Mouse (Mus musculus) E14TG2a.4 (cell line): Measurements from ENCODE around the gene Endou.

Experiments used
- H3K27me3 ChIP-seq: 2 replicates; pipeline ENCODE4 v1.6.1; 2014; ENCODE audit warnings: low read length, control low read depth; ENCODE audit not compliant: insufficient read depth
- H3K36me3 ChIP-seq: 2 replicates; pipeline ENCODE4 v1.6.1; 2014; ENCODE audit warnings: low read length, control low read depth; ENCODE audit not compliant: insufficient read depth
- H3K4me1 ChIP-seq: replicated peaks from 2 replicates; pipeline ENCODE4 v1.6.1; 2014; ENCODE audit warnings: low read depth, low read length, control low read depth
- H3K4me3 ChIP-seq: replicated peaks from 2 replicates; pipeline ENCODE4 v1.5.1; 2014; ENCODE audit warnings: mild to moderate bottlenecking, low read length
- H3K9me3 ChIP-seq: 2 replicates; pipeline ENCODE4 v1.6.1; 2014; ENCODE audit warnings: low read length, control low read depth
- CTCF ChIP-seq: conservative IDR thresholded peaks from 2 replicates; pipeline ENCODE4 v1.5.1; 2014; ENCODE audit warnings: low read length
- NANOG ChIP-seq: IDR thresholded peaks from 2 replicates; pipeline ENCODE4 v1.6.1; 2014; ENCODE audit warnings: borderline replicate concordance, low read length, mixed read lengths
- POU5F1 ChIP-seq: IDR thresholded peaks from 2 replicates; pipeline ENCODE4 v1.6.1; 2014; ENCODE audit warnings: low read length, borderline replicate concordance

Endou gene

GRCm38 (mm10) chr15:97731111-97731510, at the start of gene Endou:
TSS of gene Endou (minus strand) at chr15:97731339.
- H3K9me3 ChIP-seq = peaks cover 55% of the 10 kb centered on the region
- H3K4me3 ChIP-seq = no peak within 1 kb of the TSS
- no peaks in the 10 kb centered on the region; the same call in 1 of the 2 replicates for H3K27me3 ChIP-seq
- H3K36me3 ChIP-seq = no peaks in the 10 kb centered on the region
- TF ChIP-seq POU5F1 = no peak
- no peak for TF ChIP-seq NANOG
- no peak for TF ChIP-seq CTCF
- H3K4me1 ChIP-seq = no peaks in the 10 kb centered on the region

DNA sequence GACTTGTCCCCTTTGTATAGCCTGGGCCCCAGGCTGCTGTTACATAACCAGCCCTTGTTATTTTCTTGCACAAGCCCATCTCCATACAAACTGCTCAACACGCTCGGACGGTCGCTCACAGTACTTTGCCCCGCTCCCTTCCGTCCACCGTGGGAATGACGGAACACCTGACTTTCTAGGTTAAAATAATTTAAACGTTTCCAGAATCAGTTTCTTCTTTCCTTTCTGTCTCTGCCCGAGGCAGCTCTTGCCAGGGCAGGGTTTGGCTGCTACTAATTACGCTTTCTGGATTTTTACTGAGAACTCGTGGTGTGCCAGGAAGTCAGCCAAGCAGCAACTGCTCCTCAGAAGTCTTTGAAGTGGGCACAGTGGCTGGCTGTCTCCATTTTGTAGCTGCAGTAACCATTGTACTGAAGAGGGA, 49.5 kb upstream of the Endou start:
- Histone ChIP-seq H3K9me3 (no peaks in the 10 kb centered on the region), H3K4me1 (peaks cover 29% of the 10 kb centered on the region), H3K36me3 (no peaks in the 10 kb centered on the region), H3K4me3 (no peak overlapping the region), H3K27me3 (peaks cover 30% of the 10 kb centered on the region)
- no peak for TF ChIP-seq NANOG
- TF ChIP-seq POU5F1 = no peak
- no peak for TF ChIP-seq CTCF

GRCm38 (mm10) chr15:97779576-97779975, 48.4 kb upstream of the Endou start:
- Histone ChIP-seq H3K27me3 (peaks cover 33% of the 10 kb centered on the region), H3K4me3 (no peak overlapping the region), H3K4me1 (peaks cover 28% of the 10 kb centered on the region), H3K36me3 (no peaks in the 10 kb centered on the region), H3K9me3 (no peaks in the 10 kb centered on the region)
- TF ChIP-seq CTCF = no peak
- TF ChIP-seq NANOG = no peak
- no peak for TF ChIP-seq POU5F1

DNA sequence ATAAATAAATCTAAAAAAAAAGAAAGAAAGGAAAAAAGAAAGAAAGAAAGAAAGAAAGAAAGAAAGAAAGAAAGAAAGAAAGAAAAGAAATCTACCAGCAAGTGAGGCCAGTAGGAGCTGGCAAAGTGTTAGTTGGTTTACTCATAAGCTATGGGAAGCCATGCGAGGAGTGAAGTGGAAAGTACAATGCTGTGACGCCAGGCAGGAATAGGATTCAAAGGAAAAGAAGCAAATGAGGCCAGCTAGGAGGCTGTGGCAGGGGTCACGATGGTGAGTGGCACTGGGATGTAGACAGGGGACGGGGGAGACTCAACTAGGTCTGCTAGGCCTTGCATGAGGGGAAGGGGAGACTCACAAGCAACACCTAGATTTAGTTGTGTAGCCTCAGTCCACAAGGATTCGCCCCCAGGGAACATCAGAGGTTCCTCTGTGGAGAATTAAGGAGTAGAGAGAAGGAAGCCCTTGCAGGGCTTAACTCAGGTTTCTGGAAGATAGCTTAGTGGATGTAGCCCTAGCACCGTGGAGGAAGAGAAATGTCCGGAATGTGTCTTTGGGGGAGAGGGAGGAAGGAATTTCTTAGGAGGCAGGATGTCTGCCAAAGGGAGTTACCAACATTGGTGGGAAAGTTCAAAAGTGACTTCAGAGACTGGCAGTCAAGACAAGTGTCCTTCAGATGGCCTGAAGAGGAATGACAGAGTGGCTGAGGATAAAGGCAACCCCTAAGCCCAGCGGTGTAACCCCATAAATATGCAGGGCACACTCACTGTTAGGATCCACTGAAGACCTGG, 47.4 kb upstream of the Endou start, which contains the start of gene Slc48a1:
Gene Slc48a1, plus strand, starts transcription at position 210 of the 788 bp plus-strand sequence.
- Histone ChIP-seq H3K9me3 (no peaks in the 10 kb centered on the region), H3K4me1 (peaks cover 32% of the 10 kb centered on the region), H3K4me3 (no peak within 1 kb of the TSS), H3K27me3 (peaks cover 38% of the 10 kb centered on the region), H3K36me3 (no peaks in the 10 kb centered on the region)
- TF ChIP-seq NANOG (no peak), POU5F1 (no peak), CTCF (no peak)

GRCm38 (mm10) chr15:97776919-97777318, 45.8 kb upstream of the Endou start:
- no peak overlapping the region for H3K4me3 ChIP-seq
- no peaks in the 10 kb centered on the region for H3K9me3 ChIP-seq
- H3K4me1 ChIP-seq = peaks cover 28% of the 10 kb centered on the region
- peaks cover 37% of the 10 kb centered on the region for H3K27me3 ChIP-seq
- no peaks in the 10 kb centered on the region for H3K36me3 ChIP-seq
- TF ChIP-seq POU5F1 = no peak
- TF ChIP-seq CTCF = no peak
- TF ChIP-seq NANOG = no peak

DNA sequence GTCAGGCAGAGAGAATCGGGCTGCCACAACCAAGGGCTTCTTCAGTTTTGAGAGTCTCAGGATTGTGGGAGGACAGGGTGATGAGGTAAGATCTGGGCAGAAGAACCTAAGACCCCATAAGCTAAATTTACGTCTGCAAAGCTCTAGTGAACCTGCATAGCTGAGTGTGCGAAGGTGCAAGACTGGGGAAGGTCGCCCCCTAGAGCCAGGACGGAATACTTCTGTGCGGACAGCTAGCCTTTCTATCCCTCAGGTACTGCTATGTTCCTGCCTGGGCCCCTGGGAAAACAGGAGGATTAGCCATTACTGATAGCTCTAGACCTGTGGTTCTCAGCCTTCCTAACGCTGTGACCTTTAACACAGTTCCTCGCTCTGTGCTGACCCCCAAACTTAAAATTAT, 45.4 kb upstream of the Endou start:
- Histone ChIP-seq H3K27me3 (peaks cover 36% of the 10 kb centered on the region), H3K4me1 (peaks cover 24% of the 10 kb centered on the region), H3K4me3 (no peak overlapping the region), H3K9me3 (no peaks in the 10 kb centered on the region), H3K36me3 (no peaks in the 10 kb centered on the region)
- no peak for TF ChIP-seq POU5F1
- TF ChIP-seq CTCF = peak; percentile 68
- no peak for TF ChIP-seq NANOG

DNA sequence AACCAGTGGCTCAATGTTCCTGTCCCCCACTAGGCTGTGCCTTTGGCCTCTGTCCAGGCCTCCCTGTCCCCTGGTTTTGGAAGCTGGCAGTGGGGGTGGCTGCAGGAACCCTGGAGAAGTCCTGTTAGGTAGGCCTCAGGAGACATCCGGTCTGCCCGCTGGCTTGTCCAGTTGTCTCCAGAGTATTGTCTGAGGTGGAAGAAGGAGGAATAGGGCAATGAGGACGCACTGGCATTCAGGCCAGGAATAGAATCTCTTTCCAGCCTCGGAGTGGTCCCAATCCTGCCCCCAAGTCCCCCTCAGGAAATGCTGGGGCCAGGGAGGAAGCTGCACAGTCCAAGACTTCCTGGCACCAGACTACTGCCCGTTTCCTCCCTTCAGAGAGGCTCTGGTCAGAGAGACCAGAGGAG, 42.8 kb upstream of the Endou start:
- peaks cover 26% of the 10 kb centered on the region for H3K4me1 ChIP-seq
- H3K27me3 ChIP-seq = peaks cover 60% of the 10 kb centered on the region
- TF ChIP-seq POU5F1 = no peak
- no peak for TF ChIP-seq CTCF
- H3K4me3 ChIP-seq = no peak overlapping the region
- H3K36me3 ChIP-seq = no peaks in the 10 kb centered on the region
- no peaks in the 10 kb centered on the region for H3K9me3 ChIP-seq

- no peak overlapping the region for H3K4me3 ChIP-seq
- no peaks in the 10 kb centered on the region for H3K9me3 ChIP-seq
- H3K36me3 ChIP-seq = no peaks in the 10 kb centered on the region
- H3K4me1 ChIP-seq = peaks cover 35% of the 10 kb centered on the region
- peaks cover 64% of the 10 kb centered on the region for H3K27me3 ChIP-seq
- TF ChIP-seq POU5F1 = no peak
- no peak for TF ChIP-seq NANOG
- no peak for TF ChIP-seq CTCF
Observed at GRCm38 (mm10) chr15:97773108-97773507, 42.0 kb upstream of the Endou start.

GRCm38 (mm10) chr15:97770280-97770679, 39.1 kb upstream of the Endou start:
- peaks cover 57% of the 10 kb centered on the region for H3K4me1 ChIP-seq
- peaks cover 75% of the 10 kb centered on the region for H3K27me3 ChIP-seq
- H3K36me3 ChIP-seq = no peaks in the 10 kb centered on the region
- no peak overlapping the region for H3K4me3 ChIP-seq
- no peak for TF ChIP-seq CTCF
- no peak for TF ChIP-seq POU5F1
- TF ChIP-seq NANOG = no peak
- H3K9me3 ChIP-seq = no peaks in the 10 kb centered on the region
